28 mouse cellular contexts compared by ENCODE assay signal in genomic region chr2:25733199-25733930, GRCm38 (mm10). TPM values are rescaled to one million over a fixed set of nuclear protein-coding genes. Genes with fewer than 3 reads are reported as not detected.
DNase-seq lines count a peak whose midpoint lies in the region; ATAC-seq lines count a peak whose summit lies in the region.
"Had no signal": no experiment of that assay in that cellular context is flagged by ENCODE, and none has a peak within 500 bp of the region (broad histone marks: within the 10 kb centered on the region; RNA-seq: fewer than 3 reads in every experiment).

No protein-coding gene starts in this region.

- no peak for DNase-seq in heart, adult 9 months (ENCODE audit: low spot score in 2 of 2)
- no peak for DNase-seq in heart, embryonic 10.5 days (ENCODE audit: low spot score)
- DNase-seq in kidney, postnatal 4 days = no peak
- DNase-seq in lung, postnatal 10 days = no peak
- DNase-seq: adrenal gland, adult 2 months; adrenal gland, postnatal 14 days; B cell, adult 2 months; cerebellum, adult 11 months; cerebellum, adult 2 months; cerebellum, adult 9-11 months; cerebellum, postnatal 25 days; forebrain, postnatal 0 days; gastrocnemius, adult 2 months; gastrocnemius, postnatal 14 days; heart, postnatal 14 days had no signal

- H3K9ac ChIP-seq in heart, embryonic 12.5 days = no peak overlapping the region
- no peak overlapping the region for H3K9ac ChIP-seq in heart, embryonic 15.5 days
- no peak overlapping the region for H3K9ac ChIP-seq in kidney, embryonic 15.5 days
- H3K9ac ChIP-seq: embryonic facial prominence, embryonic 12.5 days; embryonic facial prominence, embryonic 15.5 days; forebrain, postnatal 0 days; hindbrain, embryonic 12.5 days; hindbrain, embryonic 15.5 days had no signal

- peak; percentile 67 for ATAC-seq in heart, embryonic 12.5 days (ENCODE audit: insufficient number of reproducible peaks, low FRiP score)
- ATAC-seq in heart, embryonic 15.5 days (replicated peaks; ENCODE audit: insufficient number of reproducible peaks, insufficient read depth, low FRiP score, low read depth) = 0 out of 2 replicates have a peak, but pooled peaks have one; percentile 53
- peak; percentile 52; the same call in 1 of the 2 replicates for ATAC-seq in kidney, embryonic 15.5 days (replicated peaks; ENCODE audit: low FRiP score)
- ATAC-seq: forebrain, embryonic 14.5 days; forebrain, postnatal 0 days; intestine, postnatal 0 days had no signal

- no peaks in the 10 kb centered on the region for H3K4me1 ChIP-seq in heart, embryonic 12.5 days (replicated peaks)
- H3K4me1 ChIP-seq in heart, embryonic 15.5 days (replicated peaks) = no peaks in the 10 kb centered on the region
- H3K4me1 ChIP-seq in heart, embryonic 10.5 days = no peaks in the 10 kb centered on the region
- peaks cover 6% of the 10 kb centered on the region; the same call in 1 of the 2 replicates for H3K4me1 ChIP-seq in kidney, embryonic 15.5 days
- H3K4me1 ChIP-seq: embryonic facial prominence, embryonic 12.5 days; embryonic facial prominence, embryonic 15.5 days; hindbrain, embryonic 12.5 days; hindbrain, embryonic 15.5 days had no signal

- H3K4me3 ChIP-seq in heart, embryonic 12.5 days = no peak overlapping the region
- H3K4me3 ChIP-seq in heart, embryonic 15.5 days = no peak overlapping the region
- no peak overlapping the region for H3K4me3 ChIP-seq in heart, embryonic 10.5 days
- no peak overlapping the region for H3K4me3 ChIP-seq in kidney, embryonic 15.5 days (replicated peaks)
- H3K4me3 ChIP-seq: embryonic facial prominence, embryonic 12.5 days; embryonic facial prominence, embryonic 15.5 days; gastrocnemius, adult 2 months; hindbrain, embryonic 12.5 days; hindbrain, embryonic 15.5 days had no signal

- 0 out of 2 replicates have a peak, but pooled peaks cover 3% of the 10 kb centered on the region for H3K9me3 ChIP-seq in heart, embryonic 12.5 days (replicated peaks)
- no peaks in the 10 kb centered on the region for H3K9me3 ChIP-seq in heart, embryonic 15.5 days (replicated peaks)
- no peaks in the 10 kb centered on the region for H3K9me3 ChIP-seq in heart, embryonic 10.5 days
- peaks cover under 1% of the 10 kb centered on the region; the same call in 1 of the 2 replicates for H3K9me3 ChIP-seq in kidney, embryonic 15.5 days (replicated peaks)
- H3K9me3 ChIP-seq: embryonic facial prominence, embryonic 15.5 days; hindbrain, embryonic 12.5 days; hindbrain, embryonic 15.5 days had no signal

- no peaks in the 10 kb centered on the region for H3K27me3 ChIP-seq in heart, embryonic 12.5 days (replicated peaks)
- no peaks in the 10 kb centered on the region for H3K27me3 ChIP-seq in heart, embryonic 15.5 days
- H3K27me3 ChIP-seq in heart, embryonic 10.5 days (ENCODE audit: insufficient read depth, poor library complexity, severe bottlenecking) = no peaks in the 10 kb centered on the region
- no peaks in the 10 kb centered on the region for H3K27me3 ChIP-seq in kidney, embryonic 15.5 days
- H3K27me3 ChIP-seq: embryonic facial prominence, embryonic 12.5 days; embryonic facial prominence, embryonic 15.5 days; hindbrain, embryonic 12.5 days; hindbrain, embryonic 15.5 days had no signal

- H3K36me3 ChIP-seq in heart, embryonic 12.5 days = no peaks in the 10 kb centered on the region
- H3K36me3 ChIP-seq in heart, embryonic 15.5 days = no peaks in the 10 kb centered on the region
- no peaks in the 10 kb centered on the region for H3K36me3 ChIP-seq in heart, embryonic 10.5 days
- H3K36me3 ChIP-seq in kidney, embryonic 15.5 days = no peaks in the 10 kb centered on the region
- H3K36me3 ChIP-seq: embryonic facial prominence, embryonic 12.5 days; embryonic facial prominence, embryonic 15.5 days; G1E; hindbrain, embryonic 12.5 days; hindbrain, embryonic 15.5 days had no signal

- no peak overlapping the region for H3K4me2 ChIP-seq in heart, embryonic 12.5 days
- H3K4me2 ChIP-seq in heart, embryonic 15.5 days = no peak overlapping the region
- no peak overlapping the region for H3K4me2 ChIP-seq in kidney, embryonic 15.5 days
- H3K4me2 ChIP-seq: embryonic facial prominence, embryonic 12.5 days; embryonic facial prominence, embryonic 15.5 days; hindbrain, embryonic 12.5 days; hindbrain, embryonic 15.5 days had no signal

- WGBS in heart, embryonic 12.5 days = 34% methylated on average over 2 of the region's 2 CpGs
- WGBS in heart, embryonic 15.5 days = 32% methylated on average over 2 of the region's 2 CpGs
- 39% methylated on average over 2 of the region's 2 CpGs for WGBS in heart, embryonic 10.5 days
- 23% methylated on average over 2 of the region's 2 CpGs for WGBS in kidney, embryonic 15.5 days

- peak overlapping the region; percentile 17; the same call in 1 of the 2 replicates for H3K27ac ChIP-seq in heart, embryonic 12.5 days (ENCODE audit: poor library complexity, severe bottlenecking)
- H3K27ac ChIP-seq in heart, embryonic 15.5 days = no peak overlapping the region
- no peak overlapping the region for H3K27ac ChIP-seq in heart, embryonic 10.5 days
- peak overlapping the region; percentile 68 for H3K27ac ChIP-seq in kidney, embryonic 15.5 days
- H3K27ac ChIP-seq: embryonic facial prominence, embryonic 12.5 days; embryonic facial prominence, embryonic 15.5 days; gastrocnemius, adult 2 months; hindbrain, embryonic 12.5 days; hindbrain, embryonic 15.5 days had no signal

RNA-seq across cellular contexts. Expression of gene Obp2b, which starts 3.4 kb away (rescaled TPM):
- polyA plus RNA-seq in heart, embryonic 12.5 days (2016; fragmentation: Nextera tagmentation; extraction: Ambion mirVana) = not detected in 2 replicates
- polyA plus RNA-seq in heart, embryonic 15.5 days (2015; fragmentation: Nextera tagmentation; extraction: Ambion mirVana) = not detected in 2 replicates
- polyA plus RNA-seq in heart, embryonic 10.5 days (2016; fragmentation: Nextera tagmentation; extraction: Ambion mirVana) = not detected in 2 replicates
- not detected in 2 replicates for polyA plus RNA-seq in kidney, embryonic 15.5 days (2015; fragmentation: Nextera tagmentation; extraction: Ambion mirVana)
- polyA plus RNA-seq: adrenal gland, adult 2 months; cerebellum, adult 2 months; embryonic facial prominence, embryonic 12.5 days; embryonic facial prominence, embryonic 15.5 days; forebrain, embryonic 11.5 days; forebrain, embryonic 14.5 days; forebrain, postnatal 0 days; frontal cortex, adult 2 months; G1E; hindbrain, embryonic 12.5 days; hindbrain, embryonic 15.5 days; intestine, embryonic 14.5 days; intestine, postnatal 0 days had no signal

RNA-seq across cellular contexts. Expression of gene Bmyc, which starts 26.8 kb away (rescaled TPM):
- 57.5 and 58.9 TPM in 2 replicates for polyA plus RNA-seq in heart, embryonic 12.5 days (2016; fragmentation: Nextera tagmentation; extraction: Ambion mirVana)
- polyA plus RNA-seq in heart, embryonic 15.5 days (2015; fragmentation: Nextera tagmentation; extraction: Ambion mirVana) = 44.7 and 47.4 TPM in 2 replicates
- polyA plus RNA-seq in heart, embryonic 10.5 days (2016; fragmentation: Nextera tagmentation; extraction: Ambion mirVana) = 53.4 and 65.8 TPM in 2 replicates
- 91.2 and 95.1 TPM in 2 replicates for polyA plus RNA-seq in kidney, embryonic 15.5 days (2015; fragmentation: Nextera tagmentation; extraction: Ambion mirVana)
- polyA plus RNA-seq: G1E had no signal

RNA-seq across cellular contexts. Expression of gene Lcn3, which starts 32.0 kb away (rescaled TPM):
- polyA plus RNA-seq in heart, embryonic 12.5 days (2016; fragmentation: Nextera tagmentation; extraction: Ambion mirVana) = not detected in 2 replicates
- not detected in 2 replicates for polyA plus RNA-seq in heart, embryonic 15.5 days (2015; fragmentation: Nextera tagmentation; extraction: Ambion mirVana)
- polyA plus RNA-seq in heart, embryonic 10.5 days (2016; fragmentation: Nextera tagmentation; extraction: Ambion mirVana) = not detected in 2 replicates
- not detected in 2 replicates for polyA plus RNA-seq in kidney, embryonic 15.5 days (2015; fragmentation: Nextera tagmentation; extraction: Ambion mirVana)
- polyA plus RNA-seq: adrenal gland, adult 2 months; cerebellum, adult 2 months; embryonic facial prominence, embryonic 12.5 days; embryonic facial prominence, embryonic 15.5 days; forebrain, embryonic 11.5 days; forebrain, embryonic 14.5 days; forebrain, postnatal 0 days; frontal cortex, adult 2 months; G1E; hindbrain, embryonic 12.5 days; hindbrain, embryonic 15.5 days; intestine, embryonic 14.5 days; intestine, postnatal 0 days had no signal

RNA-seq across cellular contexts. Expression of gene Obp2a, which starts 33.5 kb away (rescaled TPM):
- polyA plus RNA-seq in heart, embryonic 12.5 days (2016; fragmentation: Nextera tagmentation; extraction: Ambion mirVana) = not detected in 2 replicates
- polyA plus RNA-seq in heart, embryonic 15.5 days (2015; fragmentation: Nextera tagmentation; extraction: Ambion mirVana) = not detected in 2 replicates
- not detected in 2 replicates for polyA plus RNA-seq in heart, embryonic 10.5 days (2016; fragmentation: Nextera tagmentation; extraction: Ambion mirVana)
- 0.23 TPM in 1 of 2 replicates, not detected in the other for polyA plus RNA-seq in kidney, embryonic 15.5 days (2015; fragmentation: Nextera tagmentation; extraction: Ambion mirVana)
- polyA plus RNA-seq: cerebellum, adult 2 months; embryonic facial prominence, embryonic 12.5 days; embryonic facial prominence, embryonic 15.5 days; forebrain, embryonic 11.5 days; forebrain, embryonic 14.5 days; forebrain, postnatal 0 days; frontal cortex, adult 2 months; G1E; hindbrain, embryonic 12.5 days; hindbrain, embryonic 15.5 days; intestine, embryonic 14.5 days; intestine, postnatal 0 days had no signal

RNA-seq across cellular contexts. Expression of gene Lcn11, which starts 43.5 kb away (rescaled TPM):
- polyA plus RNA-seq in heart, embryonic 12.5 days (2016; fragmentation: Nextera tagmentation; extraction: Ambion mirVana) = not detected in 2 replicates
- polyA plus RNA-seq in heart, embryonic 15.5 days (2015; fragmentation: Nextera tagmentation; extraction: Ambion mirVana) = not detected in 2 replicates
- polyA plus RNA-seq in heart, embryonic 10.5 days (2016; fragmentation: Nextera tagmentation; extraction: Ambion mirVana) = not detected in 2 replicates
- not detected in 2 replicates for polyA plus RNA-seq in kidney, embryonic 15.5 days (2015; fragmentation: Nextera tagmentation; extraction: Ambion mirVana)
- polyA plus RNA-seq: adrenal gland, adult 2 months; cerebellum, adult 2 months; embryonic facial prominence, embryonic 12.5 days; embryonic facial prominence, embryonic 15.5 days; forebrain, embryonic 11.5 days; forebrain, embryonic 14.5 days; forebrain, postnatal 0 days; frontal cortex, adult 2 months; G1E; hindbrain, embryonic 12.5 days; hindbrain, embryonic 15.5 days; intestine, embryonic 14.5 days; intestine, postnatal 0 days had no signal

Comparison
In these comparisons a context has a peak if more than half of its experiments do, and no peak if none do; other contexts are left out.
1. H3K27ac ChIP-seq: peak in heart, embryonic 12.5 days (single experiment) and kidney, embryonic 15.5 days (single experiment); none in heart, embryonic 15.5 days (single experiment) and heart, embryonic 10.5 days (single experiment).
2. Peak in every context shown above with its lines, with median percentiles within 50 percentile points of each other: ATAC-seq.